Mouse (Mus musculus) spleen, adult 12 weeks (tissue): ENCODE measurements around the gene Sfn.
"Not testable (repeated sequence)": the region's sequence is repeated elsewhere in the genome, so short reads cannot be mapped to it uniquely, and the experiment has no call there.

Source experiments
- DNase-seq: peaks from one replicate; pipeline ENCODE4 v3.0.0; 2022; ENCODE audit warnings: low spot score

Gene Sfn

GRCm38 (mm10) chr4:133601721-133602218, at the start of gene Sfn:
Sfn (minus strand) TSS chr4:133602168.
- DNase-seq = no peak

DNA sequence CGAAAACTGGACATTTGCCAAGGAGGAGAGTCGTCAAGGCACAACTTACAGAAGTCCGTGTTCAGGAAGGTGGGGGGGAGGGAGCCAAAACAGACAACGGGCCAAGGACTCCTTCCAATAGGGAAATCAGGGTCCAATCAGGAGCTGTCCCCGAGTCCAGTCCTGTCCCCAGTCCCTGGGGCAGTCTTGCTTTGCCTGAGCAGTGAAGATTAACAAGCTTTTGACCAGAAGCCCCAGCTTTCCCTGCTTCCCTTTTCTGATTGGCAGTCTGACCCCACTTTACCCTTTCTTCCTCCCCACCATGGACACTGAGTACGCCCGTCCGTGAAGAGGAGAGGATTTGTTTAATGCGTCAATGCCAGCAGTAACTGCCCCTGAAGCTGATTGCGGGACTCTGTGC, 49.5 kb upstream of the Sfn start:
- no peak for DNase-seq

- peak; percentile 66 for DNase-seq
These were observed 48.2 kb upstream of the Sfn start, which contains the start of gene Zdhhc18 for GRCm38 (mm10) chr4:133649989-133650699. Zdhhc18 (minus strand) TSS chr4:133650154.

- not testable (repeated sequence) for DNase-seq
These were observed 47.5 kb upstream of the Sfn start for GRCm38 (mm10) chr4:133649464-133649863.

GRCm38 (mm10) chr4:133645680-133646079, 43.7 kb upstream of the Sfn start:
- DNase-seq = no peak

- no peak for DNase-seq
These were observed 43.2 kb upstream of the Sfn start for GRCm38 (mm10) chr4:133645195-133645594.

- DNase-seq = no peak
These were observed 32.1 kb upstream of the Sfn start for GRCm38 (mm10) chr4:133634043-133634410.

GRCm38 (mm10) chr4:133633332-133634042, 31.5 kb upstream of the Sfn start:
- DNase-seq = peak; percentile 86

DNA sequence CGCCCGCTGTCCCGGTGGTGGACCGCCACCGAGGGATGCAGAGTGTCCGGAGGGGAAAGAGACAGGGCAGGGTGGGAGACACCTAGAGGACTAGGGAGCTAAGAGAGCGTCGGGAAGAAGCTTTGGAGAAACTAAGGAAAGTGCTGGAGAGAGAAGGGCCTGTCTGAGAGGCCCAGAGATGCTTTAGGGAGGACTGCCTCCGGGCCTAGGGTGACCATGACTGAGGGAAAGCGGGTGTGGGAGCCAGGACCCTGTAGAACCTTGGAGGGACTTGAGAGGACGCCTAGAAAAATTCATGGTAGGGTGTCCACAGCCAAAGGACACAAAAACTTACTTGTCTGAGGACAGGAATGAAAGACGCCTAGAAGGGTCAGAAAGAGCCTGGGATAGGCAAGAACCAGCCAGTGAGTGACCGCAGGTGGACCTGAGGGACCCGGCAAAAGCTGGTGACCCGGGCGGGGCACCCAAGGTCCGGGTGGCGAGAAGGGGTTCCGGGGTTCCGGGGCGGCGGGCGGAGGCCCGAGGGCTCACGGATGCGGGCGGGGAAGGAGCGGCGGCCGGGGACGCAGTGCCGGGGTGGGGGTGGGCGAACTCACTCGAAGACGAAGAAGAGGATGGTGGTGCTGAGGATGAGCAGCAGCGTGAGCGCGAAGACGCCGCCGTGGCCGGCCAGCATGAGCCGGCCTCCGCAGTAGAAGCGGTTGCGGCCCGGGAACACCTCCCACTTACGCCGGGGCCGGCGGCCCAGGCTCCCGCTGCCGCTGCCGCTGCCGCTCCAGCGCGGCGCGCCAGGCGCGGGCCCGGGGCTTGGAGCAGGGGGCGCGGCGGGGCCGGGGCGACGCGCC, 30.7 kb upstream of the Sfn start:
- no peak for DNase-seq

DNA sequence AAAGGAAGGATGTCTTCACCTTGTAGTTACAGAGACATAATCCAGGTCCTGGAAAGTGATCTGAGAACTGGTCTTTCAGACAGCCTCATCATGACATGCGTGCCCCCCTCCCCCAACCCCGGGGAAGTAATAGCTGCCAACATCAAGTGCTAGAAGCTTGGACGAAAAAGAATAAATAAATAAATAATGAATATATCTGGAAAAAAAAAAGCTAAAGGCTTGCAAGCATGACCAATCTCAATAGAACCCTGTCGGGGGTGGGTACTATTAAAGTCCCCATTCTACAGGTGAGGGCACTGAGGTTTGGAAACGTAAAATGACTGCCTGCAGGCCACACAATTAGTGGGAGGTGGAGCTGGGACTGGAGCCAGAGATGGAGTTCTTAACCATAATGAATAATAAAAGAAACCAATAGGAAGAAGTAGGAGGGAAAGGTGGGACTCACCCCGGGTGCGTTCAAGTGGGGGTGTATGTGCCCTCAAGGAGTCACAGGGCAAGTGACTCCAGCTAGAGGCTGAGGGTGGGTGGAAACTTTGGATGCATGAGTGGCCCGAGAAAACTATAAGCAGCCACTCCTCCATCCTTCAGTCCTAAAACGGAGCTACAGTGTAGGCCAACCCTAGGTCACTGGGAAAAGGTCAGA, 29.9 kb upstream of the Sfn start:
- DNase-seq = peak; percentile 22

DNA sequence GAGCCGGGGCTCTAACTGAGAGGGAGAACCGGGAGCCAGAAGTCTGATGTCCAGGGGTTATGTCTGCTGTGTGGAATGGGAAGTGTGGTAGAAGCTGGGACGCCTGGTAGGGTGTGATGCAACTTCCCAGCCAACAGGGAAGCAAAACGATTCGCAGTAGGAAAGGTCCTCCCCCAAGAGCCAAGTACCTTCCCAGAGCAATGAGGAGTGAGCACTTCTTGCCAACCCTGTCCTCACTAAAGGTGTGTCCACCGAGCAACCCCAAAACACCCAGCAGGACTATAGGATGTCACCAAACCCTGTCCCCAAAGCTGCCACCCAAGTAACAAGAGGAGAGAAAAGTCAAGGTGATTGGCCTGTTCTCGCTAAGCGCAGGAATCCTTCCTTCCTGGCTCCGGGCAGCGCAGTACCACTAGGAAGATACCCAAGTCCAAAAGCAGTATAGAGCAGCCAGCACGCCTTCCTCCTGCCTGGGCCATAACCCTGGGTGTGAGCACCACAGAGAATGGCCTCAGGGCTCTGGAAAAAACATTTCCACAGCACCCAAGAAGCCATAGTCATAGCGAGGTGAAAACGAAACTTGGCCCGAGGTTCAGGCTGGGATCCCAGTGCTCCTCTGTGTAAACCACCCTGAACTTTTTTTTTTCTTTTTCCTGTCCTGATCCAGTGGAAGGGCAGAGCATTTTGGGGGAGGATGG, 29.3 kb upstream of the Sfn start:
- no peak for DNase-seq

DNA sequence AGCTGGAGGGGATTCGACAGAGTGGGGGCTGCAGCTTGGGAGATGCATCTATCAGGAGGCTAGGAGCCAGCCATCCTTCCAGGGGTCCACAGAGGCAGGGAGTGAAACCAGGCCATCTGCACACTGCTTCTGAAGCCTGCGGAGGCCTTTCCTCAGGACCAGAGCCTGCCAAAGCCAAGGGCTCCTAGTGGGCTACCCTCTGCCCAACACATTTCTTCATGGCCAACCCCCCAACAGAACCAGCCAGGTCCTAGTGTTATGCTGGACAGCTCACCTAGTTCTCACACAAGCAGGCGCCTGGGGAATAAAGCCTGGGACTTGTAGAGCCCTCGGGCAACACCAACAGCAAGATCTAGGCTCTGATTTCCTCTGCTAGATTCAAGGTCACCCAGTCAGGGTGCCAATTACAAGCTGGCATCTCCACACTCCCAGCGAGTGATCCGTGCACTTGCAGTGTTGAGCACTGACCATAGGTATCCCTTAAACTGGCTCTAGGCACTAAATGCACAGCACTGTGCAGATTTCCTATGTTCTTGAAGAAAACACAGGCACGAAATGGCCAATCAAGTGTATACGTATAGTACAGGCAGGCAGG, 28.5 kb upstream of the Sfn start:
- no peak for DNase-seq

DNA sequence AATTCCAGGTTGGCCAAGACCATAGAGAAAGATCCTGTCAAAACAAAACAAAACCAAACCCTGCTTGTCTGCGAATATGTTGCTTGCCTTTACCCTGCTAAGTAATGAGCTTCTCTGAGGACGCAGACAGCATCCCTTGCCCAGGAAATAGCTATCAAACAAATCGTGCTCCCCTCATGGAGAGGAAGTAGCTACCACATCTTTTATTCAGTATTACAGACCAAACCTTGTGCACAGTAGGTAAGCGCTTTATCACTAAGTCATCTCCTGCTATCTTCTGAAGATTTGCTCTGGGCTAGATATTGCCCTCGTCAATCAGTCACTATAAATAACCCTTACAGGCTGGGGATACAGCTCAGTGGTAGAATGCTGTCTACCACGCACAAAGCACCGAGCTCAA, 27.2 kb upstream of the Sfn start:
- DNase-seq = no peak

DNA sequence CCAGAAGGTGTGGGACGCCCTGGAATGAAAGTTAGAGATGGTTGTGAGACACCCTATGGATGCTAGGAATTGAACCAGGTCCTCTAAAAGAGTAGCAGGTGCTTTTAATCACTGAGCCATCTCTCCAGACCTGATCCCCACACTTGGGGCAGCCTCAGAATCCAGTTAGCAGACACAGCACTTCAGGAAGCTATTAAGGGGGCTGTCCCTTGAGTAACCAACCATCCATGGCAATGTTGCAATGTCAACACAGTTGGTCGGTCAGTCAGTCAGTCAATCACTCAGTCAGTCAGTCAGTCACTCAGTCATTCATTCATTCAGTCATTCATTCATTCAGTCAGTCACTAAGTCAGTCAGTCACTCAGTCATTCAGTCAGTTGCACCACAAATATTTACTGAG, 26.5 kb upstream of the Sfn start:
- no peak for DNase-seq

- no peak for DNase-seq
These were observed 25.1 kb upstream of the Sfn start for GRCm38 (mm10) chr4:133627039-133627438.

DNA sequence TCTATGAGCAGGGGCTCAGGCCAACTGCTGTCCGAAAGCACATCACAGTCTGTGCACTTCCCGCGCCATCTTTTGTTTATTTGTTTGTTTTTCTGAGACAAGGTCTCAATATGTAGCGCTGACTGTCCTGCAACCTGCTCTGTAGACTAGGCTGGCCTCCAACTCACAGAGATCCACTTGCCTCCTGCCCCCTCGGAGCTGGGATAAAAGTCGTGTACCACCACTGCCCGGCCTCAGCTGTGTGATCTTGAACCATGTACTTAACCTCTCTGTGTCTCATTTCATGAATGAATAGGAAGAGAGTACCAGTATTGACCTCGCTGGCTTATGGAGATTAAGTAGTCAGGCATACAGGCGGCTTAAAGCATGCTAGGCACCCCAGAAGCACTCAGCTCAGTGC, 24.7 kb upstream of the Sfn start:
- no peak for DNase-seq

DNA sequence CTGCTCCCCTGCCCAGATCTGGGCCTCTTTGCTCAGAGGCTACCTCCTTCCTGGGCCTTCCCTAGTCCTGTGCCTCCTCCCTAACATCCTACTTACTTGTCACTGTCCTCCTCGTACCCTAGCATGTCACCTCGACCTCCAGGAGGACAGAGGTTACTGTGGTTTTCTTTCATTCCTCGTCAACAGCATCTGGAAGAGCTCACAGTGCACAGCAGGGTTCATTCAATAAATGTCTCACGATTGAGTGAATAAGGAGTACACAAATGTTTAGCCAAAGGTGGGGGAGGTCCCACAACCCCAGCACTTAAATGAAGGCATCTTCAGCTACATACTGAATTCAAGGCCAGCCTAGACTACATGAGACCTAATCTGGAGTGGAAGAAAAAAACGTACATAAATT, 24.3 kb upstream of the Sfn start:
- no peak for DNase-seq

DNA sequence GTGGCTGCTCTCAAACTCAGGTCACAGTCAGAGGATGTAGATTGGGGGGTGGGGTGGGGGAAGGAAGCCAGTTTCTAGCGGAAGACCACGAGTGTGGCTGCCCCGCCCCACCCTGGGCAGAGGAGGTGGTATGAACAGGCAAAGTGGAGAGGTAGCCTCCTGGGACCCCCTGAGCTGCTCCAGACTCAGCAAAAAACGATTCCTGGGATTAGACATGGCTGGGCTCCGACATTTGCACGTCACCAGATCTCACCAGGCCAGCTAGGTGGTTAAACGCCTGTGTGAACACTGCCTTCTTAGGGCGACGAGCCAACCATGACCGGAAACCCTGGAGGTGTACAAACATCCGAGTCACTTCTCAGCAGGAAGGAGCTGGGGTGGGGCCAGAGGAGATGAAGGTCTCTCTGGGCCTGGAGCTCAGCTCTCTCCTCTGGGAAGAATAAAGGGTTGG, 23.7 kb upstream of the Sfn start:
- peak; percentile 33 for DNase-seq

DNA sequence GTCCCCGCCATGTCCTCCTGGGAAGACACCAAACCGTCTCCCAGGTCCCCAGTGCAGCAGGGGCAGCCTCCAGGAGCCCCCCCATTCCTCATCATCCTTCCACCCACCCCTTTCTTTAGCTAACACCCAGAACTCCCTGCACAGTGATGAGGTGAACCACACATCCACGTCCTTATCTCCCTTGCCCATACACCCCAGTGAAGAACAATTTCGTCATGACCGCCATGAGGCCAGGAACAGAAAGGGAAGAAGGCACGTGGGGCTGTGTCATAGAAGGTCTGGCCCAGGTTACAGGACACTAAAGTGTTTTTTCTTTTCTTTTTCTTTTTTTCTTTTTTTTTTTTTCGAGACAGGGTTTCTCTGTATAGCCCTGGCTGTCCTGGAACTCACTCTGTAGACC, 22.9 kb upstream of the Sfn start:
- DNase-seq = no peak

GRCm38 (mm10) chr4:133622161-133622695, 20.3 kb upstream of the Sfn start:
- no peak for DNase-seq

- DNase-seq = no peak
These were observed 18.7 kb upstream of the Sfn start for GRCm38 (mm10) chr4:133620668-133621067.
